Mouse (Mus musculus): ENCODE measurements at regions not wholly inside any gene's neighbourhood (a gene's known extent, or its start where the extent isn't known, plus 50 kb on each side); places are given as distances from the start of the nearest gene placed in this dataset.

GRCm38 (mm10) chr4:74847332-74848053 lies 430.6 kb downstream of the Dmac1 start:
- no peak for DNase-seq (ENCODE audit: extremely low spot score, low read depth, low spot score)

- DNase-seq (ENCODE audit: extremely low spot score, low read depth, low spot score) = no peak
These were observed 479.8 kb downstream of the Dmac1 start for GRCm38 (mm10) chr4:74798173-74798799.

- no peak for DNase-seq (ENCODE audit: extremely low spot score, low read depth, low spot score)
These were observed 480.6 kb downstream of the Dmac1 start for GRCm38 (mm10) chr4:74797456-74797855.

GRCm38 (mm10) chr4:74796676-74797075 lies 481.4 kb downstream of the Dmac1 start:
- no peak for DNase-seq (ENCODE audit: extremely low spot score, low read depth, low spot score)

GRCm38 (mm10) chr4:74747985-74748384 lies 505.7 kb downstream of the Kdm4c start:
- no peak for DNase-seq (ENCODE audit: extremely low spot score, low read depth, low spot score)

GRCm38 (mm10) chr4:74739642-74740041 lies 497.3 kb downstream of the Kdm4c start:
- DNase-seq (ENCODE audit: extremely low spot score, low read depth, low spot score) = peak; percentile 26

Measured in hindlimb bud, embryonic 11.5 days (tissue).